Mouse (Mus musculus) G1E (cell line): ENCODE results near the gene Wnk4.

ENCODE experiments used
- CTCF ChIP-seq: IDR thresholded peaks from 2 replicates; pipeline ENCODE4 v1.5.1; 2012; ENCODE audit warnings: low read depth, low read length, inconsistent platforms, mixed read lengths
- GATA1 ChIP-seq: IDR thresholded peaks from 2 replicates; pipeline ENCODE4 v1.6.1; 2012; ENCODE audit warnings: borderline replicate concordance, low read length, inconsistent platforms, mixed read lengths
- POLR2AphosphoS5 ChIP-seq: IDR thresholded peaks from 2 replicates; pipeline ENCODE4 v1.6.1; 2012; ENCODE audit warnings: low read depth, low read length, inconsistent platforms; ENCODE audit not compliant: insufficient replicate concordance
- TAL1 ChIP-seq: conservative IDR thresholded peaks from 2 replicates; pipeline ENCODE4 v1.6.1; 2012; ENCODE audit warnings: low read depth, low read length, inconsistent platforms, mixed read lengths

- TF ChIP-seq GATA1 (no peak), CTCF (no peak), POLR2AphosphoS5 (no peak), TAL1 (no peak)
Observed at GRCm38 (mm10) chr11:101247521-101248030, 12.8 kb upstream of the Wnk4 start.
